Comparison of ENCODE assay signal across 9 mouse cellular contexts in the genomic region with DNA sequence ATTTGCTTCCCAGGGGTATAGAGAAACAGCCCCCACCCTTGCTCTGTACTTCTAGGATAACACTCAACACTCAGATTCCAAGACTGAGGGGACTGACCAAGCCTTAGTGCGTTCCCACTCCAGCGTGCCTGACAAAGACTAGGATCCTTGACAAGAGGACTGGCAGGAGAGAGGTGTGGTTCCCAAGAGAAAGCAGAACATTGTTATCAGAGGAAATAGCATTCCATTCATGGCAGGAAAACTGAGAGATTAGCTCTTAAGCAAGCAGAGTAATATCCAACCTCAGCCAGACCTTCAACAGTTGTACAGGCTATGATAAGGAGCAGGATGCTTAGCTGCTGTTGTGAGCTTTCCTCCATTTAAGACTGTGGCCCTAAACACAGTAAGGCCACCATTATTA. TPM values are rescaled to one million over a fixed set of nuclear protein-coding genes. Genes with fewer than 3 reads are reported as not detected.
DNase-seq lines count a peak whose midpoint lies in the region; ATAC-seq and TF ChIP-seq lines count a peak whose summit lies in the region.
"Had no signal": no experiment of that assay in that cellular context is flagged by ENCODE, and none has a peak within 500 bp of the region (broad histone marks: within the 10 kb centered on the region; RNA-seq: fewer than 3 reads in every experiment).

No protein-coding gene starts in this region.

- no peak for TF ChIP-seq CTCF in hindbrain, postnatal 0 days (IDR thresholded peaks at IDR 0.05; ENCODE audit: low read depth)
- TF ChIP-seq CTCF in small intestine, adult 2 months (IDR thresholded peaks at IDR 0.05; ENCODE audit: extremely low read depth, insufficient read length, insufficient replicate concordance, low read depth, low read length), result no peak

- WGBS in hindbrain, postnatal 0 days, result 86% methylated on average over 2 of the region's 2 CpGs
- 70% methylated on average over 2 of the region's 2 CpGs for WGBS in hindbrain, embryonic 14.5 days
- 0% methylated on average over 2 of the region's 2 CpGs for WGBS in heart, embryonic 14.5 days
- WGBS in limb, embryonic 10.5 days, result 65% methylated on average over 2 of the region's 2 CpGs
- 33% methylated on average over 2 of the region's 2 CpGs for WGBS in small intestine, adult 2 months
- WGBS in midbrain, embryonic 14.5 days, result 73% methylated on average over 2 of the region's 2 CpGs

- no peak for TF ChIP-seq POLR2A in small intestine, adult 2 months (IDR thresholded peaks at IDR 0.05; ENCODE audit: low read depth, low read length)

- no peak for ATAC-seq in hindbrain, postnatal 0 days
- no peak for ATAC-seq in hindbrain, embryonic 14.5 days (ENCODE audit: low FRiP score)
- ATAC-seq in heart, embryonic 14.5 days (ENCODE audit: insufficient number of reproducible peaks, insufficient read depth, low FRiP score, low read depth), result peak; percentile 83
- no peak for ATAC-seq in granulocyte monocyte progenitor cell, adult 5-6 weeks (replicated peaks; ENCODE audit: poor library complexity, severe bottlenecking)
- no peak for ATAC-seq in midbrain, embryonic 14.5 days (ENCODE audit: low FRiP score, low TSS enrichment)

- H3K4me2 ChIP-seq in hindbrain, postnatal 0 days (ENCODE audit: low read depth, low read length), result no peak overlapping the region
- no peak overlapping the region for H3K4me2 ChIP-seq in hindbrain, embryonic 14.5 days (replicated peaks)
- H3K4me2 ChIP-seq in heart, embryonic 14.5 days (ENCODE audit: low read length), result no peak overlapping the region; the same call in 1 of the 2 replicates
- no peak overlapping the region for H3K4me2 ChIP-seq in midbrain, embryonic 14.5 days (ENCODE audit: low read length)
- H3K4me2 ChIP-seq: midbrain, embryonic 12.5 days had no signal

- no peak overlapping the region for H3K4me3 ChIP-seq in hindbrain, postnatal 0 days (ENCODE audit: low read length)
- no peak overlapping the region for H3K4me3 ChIP-seq in hindbrain, embryonic 14.5 days (replicated peaks; ENCODE audit: low read length)
- H3K4me3 ChIP-seq in heart, embryonic 14.5 days (ENCODE audit: control insufficient read depth in 1 of 2, insufficient read depth in 1 of 2, low read depth in 1 of 2, low read length in 2 of 2), result no peak overlapping the region
- H3K4me3 ChIP-seq in limb, embryonic 10.5 days, result no peak overlapping the region
- no peak overlapping the region for H3K4me3 ChIP-seq in small intestine, adult 2 months (ENCODE audit: low read depth, low read length)
- H3K4me3 ChIP-seq in midbrain, embryonic 14.5 days (replicated peaks; ENCODE audit: low read depth, low read length), result no peak overlapping the region
- H3K4me3 ChIP-seq: midbrain, embryonic 12.5 days had no signal

- H3K27me3 ChIP-seq in hindbrain, postnatal 0 days (ENCODE audit: insufficient read depth, low read length), result no peaks in the 10 kb centered on the region
- H3K27me3 ChIP-seq in hindbrain, embryonic 14.5 days (ENCODE audit: control insufficient read depth, insufficient read depth, low read length), result no peaks in the 10 kb centered on the region
- no peaks in the 10 kb centered on the region for H3K27me3 ChIP-seq in heart, embryonic 14.5 days (ENCODE audit: control insufficient read depth, insufficient read depth, low read length)
- no peaks in the 10 kb centered on the region for H3K27me3 ChIP-seq in limb, embryonic 10.5 days (ENCODE audit: low read depth, poor library complexity, severe bottlenecking)
- H3K27me3 ChIP-seq in small intestine, adult 2 months (ENCODE audit: control insufficient read depth, insufficient read depth, low read length), result no peaks in the 10 kb centered on the region
- no peaks in the 10 kb centered on the region for H3K27me3 ChIP-seq in midbrain, embryonic 14.5 days (ENCODE audit: control insufficient read depth, insufficient read depth, low read length)
- H3K27me3 ChIP-seq: midbrain, embryonic 12.5 days had no signal

- H3K4me1 ChIP-seq in hindbrain, postnatal 0 days (ENCODE audit: insufficient read depth, low read length), result peaks cover 5% of the 10 kb centered on the region; the same call in 1 of the 2 replicates
- H3K4me1 ChIP-seq in hindbrain, embryonic 14.5 days (replicated peaks; ENCODE audit: control insufficient read depth, insufficient read depth, low read length), result no peaks in the 10 kb centered on the region; the same call in 1 of the 2 replicates
- H3K4me1 ChIP-seq in heart, embryonic 14.5 days (ENCODE audit: control insufficient read depth in 2 of 2, insufficient read depth in 2 of 2, low read length in 2 of 2), result peaks cover 22 to 56% of the 10 kb centered on the region in 2 experiments
- H3K4me1 ChIP-seq in limb, embryonic 10.5 days, result peaks cover 9% of the 10 kb centered on the region
- H3K4me1 ChIP-seq in small intestine, adult 2 months (ENCODE audit: control insufficient read depth, insufficient read depth, insufficient read length, low read length), result no peaks in the 10 kb centered on the region
- 0 out of 2 replicates have a peak, but pooled peaks cover 5% of the 10 kb centered on the region for H3K4me1 ChIP-seq in midbrain, embryonic 14.5 days (ENCODE audit: control insufficient read depth, insufficient read depth, low read length)
- H3K4me1 ChIP-seq: midbrain, embryonic 12.5 days had no signal

- H3K9ac ChIP-seq in hindbrain, postnatal 0 days (replicated peaks; ENCODE audit: low read length), result no peak overlapping the region
- no peak overlapping the region for H3K9ac ChIP-seq in hindbrain, embryonic 14.5 days
- H3K9ac ChIP-seq in heart, embryonic 14.5 days (ENCODE audit: low read length), result no peak overlapping the region
- no peak overlapping the region for H3K9ac ChIP-seq in midbrain, embryonic 14.5 days (replicated peaks; ENCODE audit: low read length)
- H3K9ac ChIP-seq: midbrain, embryonic 12.5 days had no signal

- no peaks in the 10 kb centered on the region for H3K36me3 ChIP-seq in hindbrain, postnatal 0 days (ENCODE audit: insufficient read depth, low read length)
- no peaks in the 10 kb centered on the region for H3K36me3 ChIP-seq in hindbrain, embryonic 14.5 days (replicated peaks; ENCODE audit: control insufficient read depth, insufficient read depth)
- H3K36me3 ChIP-seq in heart, embryonic 14.5 days (ENCODE audit: control insufficient read depth, insufficient read depth, low read length), result no peaks in the 10 kb centered on the region
- H3K36me3 ChIP-seq in limb, embryonic 10.5 days, result no peaks in the 10 kb centered on the region
- H3K36me3 ChIP-seq in small intestine, adult 2 months (ENCODE audit: control insufficient read depth, insufficient read depth, low read length), result no peaks in the 10 kb centered on the region
- H3K36me3 ChIP-seq in midbrain, embryonic 14.5 days (ENCODE audit: control insufficient read depth, insufficient read depth, low read length), result no peaks in the 10 kb centered on the region
- H3K36me3 ChIP-seq: midbrain, embryonic 12.5 days had no signal

- no peak for DNase-seq in hindbrain, postnatal 0 days (ENCODE audit: low spot score)
- DNase-seq in hindbrain, embryonic 14.5 days (ENCODE audit: low spot score), result no peak
- DNase-seq in limb, embryonic 10.5 days (ENCODE audit: low spot score), result no peak
- DNase-seq in midbrain, embryonic 14.5 days, result no peak
- no peak for DNase-seq in cerebellum, adult 11-12 months

- H3K27ac ChIP-seq in hindbrain, postnatal 0 days, result peak overlapping the region; percentile 11; the same call in 1 of the 2 replicates
- H3K27ac ChIP-seq in hindbrain, embryonic 14.5 days, result no peak overlapping the region
- H3K27ac ChIP-seq in heart, embryonic 14.5 days (replicated peaks in 1 of 2; ENCODE audit: control insufficient read depth in 1 of 2, insufficient read depth in 1 of 2, low read depth in 2 of 2, low read length in 2 of 2), result peak overlapping the region; percentile 79 to 92
- peak overlapping the region; percentile 11; the same call in 1 of the 2 replicates for H3K27ac ChIP-seq in limb, embryonic 10.5 days
- peak overlapping the region; percentile 43 for H3K27ac ChIP-seq in small intestine, adult 2 months (ENCODE audit: insufficient read depth, low read depth, low read length)
- H3K27ac ChIP-seq in midbrain, embryonic 14.5 days (replicated peaks; ENCODE audit: low read depth, low read length), result no peak overlapping the region
- H3K27ac ChIP-seq: midbrain, embryonic 12.5 days had no signal

- no peaks in the 10 kb centered on the region for H3K9me3 ChIP-seq in hindbrain, postnatal 0 days (ENCODE audit: low read length)
- H3K9me3 ChIP-seq in hindbrain, embryonic 14.5 days (ENCODE audit: control insufficient read depth, low read length), result no peaks in the 10 kb centered on the region
- no peaks in the 10 kb centered on the region for H3K9me3 ChIP-seq in heart, embryonic 14.5 days (ENCODE audit: control insufficient read depth, low read length)
- no peaks in the 10 kb centered on the region for H3K9me3 ChIP-seq in limb, embryonic 10.5 days (replicated peaks)
- H3K9me3 ChIP-seq in midbrain, embryonic 14.5 days (ENCODE audit: control insufficient read depth, low read length), result no peaks in the 10 kb centered on the region
- H3K9me3 ChIP-seq: midbrain, embryonic 12.5 days had no signal

RNA-seq across cellular contexts. Expression of a gene that starts 23.0 kb away (rescaled TPM):
- total RNA-seq in hindbrain, postnatal 0 days (2014; rRNA removed), result 8.5 and 8.6 TPM in 2 replicates
- 9.5 and 10.6 TPM in 2 replicates for polyA plus RNA-seq in hindbrain, postnatal 0 days (2015; fragmentation: Nextera tagmentation; extraction: Ambion mirVana)
- 8.8 and 9.1 TPM in 2 replicates for polyA plus RNA-seq in hindbrain, embryonic 14.5 days (2014; fragmentation: Nextera tagmentation; extraction: Ambion mirVana)
- polyA plus RNA-seq in heart, embryonic 14.5 days (2014; fragmentation: Nextera tagmentation; extraction: Ambion mirVana), result 216 and 221 TPM in 2 replicates
- 1.9 and 3.1 TPM in 2 replicates for polyA plus RNA-seq in limb, embryonic 10.5 days (2016; fragmentation: Nextera tagmentation; extraction: Ambion mirVana)
- 7.5 and 10.1 TPM in 2 replicates for polyA plus RNA-seq in small intestine, adult 2 months (2012; rRNA removed)
- not detected in 2 replicates for total RNA-seq in granulocyte monocyte progenitor cell, adult 5-6 weeks (2014; fragmentation: Nextera tagmentation)
- 1.6 and 2.2 TPM in 2 replicates for total RNA-seq in granulocyte monocyte progenitor cell, adult 5-6 weeks (2017)
- 1.1 and 4.6 TPM in 2 replicates for polyA plus RNA-seq in midbrain, embryonic 14.5 days (2014; fragmentation: Nextera tagmentation; extraction: Ambion mirVana)

Comparison
In these comparisons a context has a peak if more than half of its experiments do, and no peak if none do; other contexts are left out.
1. H3K27ac ChIP-seq: peak in hindbrain, postnatal 0 days (single experiment), heart, embryonic 14.5 days (2 of 2), limb, embryonic 10.5 days (single experiment) and small intestine, adult 2 months (single experiment); none in hindbrain, embryonic 14.5 days (single experiment) and midbrain, embryonic 14.5 days (single experiment).
2. RNA of a gene that starts 23.0 kb away (polyA plus RNA-seq): 216 to 221 TPM in heart, embryonic 14.5 days; 7.5 to 10.1 TPM in small intestine, adult 2 months, 9.5 to 10.6 TPM in hindbrain, postnatal 0 days, 8.8 to 9.1 TPM in hindbrain, embryonic 14.5 days, 1.1 to 4.6 TPM in midbrain, embryonic 14.5 days and 1.9 to 3.1 TPM in limb, embryonic 10.5 days; every median in the first group is over 10 times any median in the second.